Mouse (Mus musculus): ENCODE measurements around the gene Ripor2. TPM values are rescaled to one million over a fixed set of nuclear protein-coding genes. Genes with fewer than 3 reads are reported as not detected.

The Ripor2 gene
- total and polyA plus RNA-seq, 3 experiments: 4.7 to 8.2 (median 7.4) TPM

DNA sequence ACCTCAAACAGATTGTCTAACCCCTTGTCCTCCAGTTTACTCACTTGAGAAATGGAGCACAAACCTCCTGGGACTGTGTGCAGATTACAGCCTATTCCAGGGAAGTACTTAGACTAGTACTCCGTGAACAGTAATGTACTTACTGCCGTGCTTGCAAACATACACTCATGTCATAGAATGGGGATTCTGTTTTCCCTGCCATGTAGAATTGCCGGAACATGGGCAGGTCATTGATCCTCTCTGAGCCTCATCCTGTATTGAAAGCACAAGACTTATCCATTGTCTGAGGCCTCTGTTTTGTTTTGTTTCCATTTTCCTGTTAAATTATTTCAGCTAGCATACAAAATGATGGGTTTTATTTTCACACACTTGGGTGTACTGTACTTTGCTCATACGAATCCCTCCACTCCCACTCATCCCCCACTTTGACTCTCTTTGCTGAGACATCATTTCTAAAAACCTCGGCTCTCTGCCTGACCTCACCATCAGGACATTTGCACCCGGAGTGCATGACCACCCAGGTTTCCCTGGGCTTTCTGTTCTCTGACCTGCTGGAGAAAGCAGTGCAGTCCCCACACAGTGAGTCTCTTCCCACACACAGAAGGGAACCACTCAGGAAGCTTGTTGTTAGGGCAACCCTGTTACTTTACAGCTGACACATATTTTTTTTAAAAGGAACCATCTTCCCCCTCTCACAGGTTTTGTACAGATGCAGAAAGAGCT, 35.2 kb downstream of the Ripor2 start:
- intact Hi-C loops (cut with DNase I): loop anchor here (5.0 kb wide), 2 partner anchors 45 to 100 kb away; no protein-coding TSS in a partner anchor
- no peak for DNase-seq

DNA sequence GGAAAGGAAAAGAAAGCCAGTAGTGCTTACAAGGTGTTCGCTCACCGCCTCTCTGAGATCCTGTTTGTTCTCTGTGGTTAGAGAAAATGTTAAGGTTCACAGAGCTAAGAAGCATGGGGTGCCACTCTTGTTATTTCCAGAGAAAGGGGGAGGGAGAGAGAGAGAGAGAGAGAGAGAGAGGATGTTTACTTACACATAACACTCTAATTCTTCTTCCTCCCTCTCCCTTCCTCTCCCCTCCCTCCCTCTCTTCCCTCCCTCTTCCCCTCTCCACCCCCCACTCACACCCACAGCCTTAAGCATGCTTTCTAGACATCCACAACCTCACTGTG, 35.8 kb downstream of the Ripor2 start:
- Histone ChIP-seq H3K27ac (no peak overlapping the region), H3K4me3 (no peak overlapping the region), H3K9ac (ENCODE audit: low read depth, low read length) (no peak overlapping the region), H3K79me2 (replicated peaks; ENCODE audit: control insufficient read depth, insufficient read depth, low read length) (no peaks in the 10 kb centered on the region), H3K36me3 (ENCODE audit: control insufficient read depth, insufficient read depth, low read length) (no peaks in the 10 kb centered on the region; the same call in 1 of the 2 replicates), H3K27me3 (ENCODE audit: control insufficient read depth, insufficient read depth, low read length) (no peaks in the 10 kb centered on the region), H3K4me1 (ENCODE audit: control insufficient read depth, insufficient read depth, low read length) (peaks cover 6% of the 10 kb centered on the region)
- DNase-seq: no peak
- TF ChIP-seq EP300 (IDR thresholded peaks at IDR 0.05; ENCODE audit: insufficient read depth, low read depth, low read length) (no peak), POLR2A (IDR thresholded peaks at IDR 0.05; ENCODE audit: insufficient read depth, low read depth, low read length) (no peak), CTCF (IDR thresholded peaks at IDR 0.05) (no peak)
- intact Hi-C loops (cut with DNase I): loop anchor here (5.0 kb wide), 2 partner anchors 45 to 100 kb away; no protein-coding TSS in a partner anchor
- WGBS: 79% methylated on average over 2 of the region's 2 CpGs

More for the DNA sequence above, 35.2 kb downstream of the Ripor2 start:
- Histone ChIP-seq H3K27me3 (ENCODE audit: control insufficient read depth, insufficient read depth, low read length) (no peaks in the 10 kb centered on the region), H3K27ac (no peak overlapping the region), H3K79me2 (replicated peaks; ENCODE audit: control insufficient read depth, insufficient read depth, low read length) (no peaks in the 10 kb centered on the region), H3K36me3 (ENCODE audit: control insufficient read depth, insufficient read depth, low read length) (no peaks in the 10 kb centered on the region; the same call in 1 of the 2 replicates), H3K4me3 (no peak overlapping the region), H3K4me1 (ENCODE audit: control insufficient read depth, insufficient read depth, low read length) (peaks cover 6% of the 10 kb centered on the region), H3K9ac (ENCODE audit: low read depth, low read length) (no peak overlapping the region)
- 51% methylated on average over 6 of the region's 6 CpGs for WGBS
- TF ChIP-seq POLR2A (IDR thresholded peaks at IDR 0.05; ENCODE audit: insufficient read depth, low read depth, low read length) (no peak), EP300 (IDR thresholded peaks at IDR 0.05; ENCODE audit: insufficient read depth, low read depth, low read length) (no peak), CTCF (IDR thresholded peaks at IDR 0.05) (no peak)

DNA sequence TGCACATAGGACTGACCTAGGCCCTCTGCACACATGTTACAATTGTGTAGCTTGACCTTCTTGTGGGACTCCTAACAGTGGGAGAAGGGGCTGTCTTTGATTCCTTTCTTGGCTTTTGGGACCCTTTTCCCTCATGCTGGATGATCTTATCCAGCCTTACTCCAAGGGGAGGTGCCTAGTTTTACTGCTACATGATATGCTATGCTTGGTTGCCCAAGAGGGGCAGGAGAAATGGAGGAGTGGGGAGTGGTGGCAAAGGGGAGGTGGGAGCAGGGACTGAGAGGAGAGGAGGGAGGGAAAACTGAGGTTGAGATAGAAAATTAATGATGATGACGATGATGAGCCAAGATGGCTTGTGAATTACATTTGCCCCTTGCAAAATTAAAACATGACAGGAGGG, 37.7 kb downstream of the Ripor2 start:
- Histone ChIP-seq H3K4me1 (ENCODE audit: control insufficient read depth, insufficient read depth, low read length) (peaks cover 6% of the 10 kb centered on the region), H3K9ac (ENCODE audit: low read depth, low read length) (no peak overlapping the region), H3K27me3 (ENCODE audit: control insufficient read depth, insufficient read depth, low read length) (no peaks in the 10 kb centered on the region), H3K79me2 (replicated peaks; ENCODE audit: control insufficient read depth, insufficient read depth, low read length) (no peaks in the 10 kb centered on the region), H3K27ac (no peak overlapping the region), H3K4me3 (no peak overlapping the region), H3K36me3 (ENCODE audit: control insufficient read depth, insufficient read depth, low read length) (no peaks in the 10 kb centered on the region; the same call in 1 of the 2 replicates)
- DNase-seq: no peak
- intact Hi-C loops (cut with DNase I): loop anchor here (5.0 kb wide), 3 partner anchors 47 to 102 kb away; no protein-coding TSS in a partner anchor
- WGBS: 81% methylated on average over 1 of the region's 1 CpGs
- TF ChIP-seq CTCF (IDR thresholded peaks at IDR 0.05) (no peak), POLR2A (IDR thresholded peaks at IDR 0.05; ENCODE audit: insufficient read depth, low read depth, low read length) (no peak), EP300 (IDR thresholded peaks at IDR 0.05; ENCODE audit: insufficient read depth, low read depth, low read length) (no peak)

DNA sequence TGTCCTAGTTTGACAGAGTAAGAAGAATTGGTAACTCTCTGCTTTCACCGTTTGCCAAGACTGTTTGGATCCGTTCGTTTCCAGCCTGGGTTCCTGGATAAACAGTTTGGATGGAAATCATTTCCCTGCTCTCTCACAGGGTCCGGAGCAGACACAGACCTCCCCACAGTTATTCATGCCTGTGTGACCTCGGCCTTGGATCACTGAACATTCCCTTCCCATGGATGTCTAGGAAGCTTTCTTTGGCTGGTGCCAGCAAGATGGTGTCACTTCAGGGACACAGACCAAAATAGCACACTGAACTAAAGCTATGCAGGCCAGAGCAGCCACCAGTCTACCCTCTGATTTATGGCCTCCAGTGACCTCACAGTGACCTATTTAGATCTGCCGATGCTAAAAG, 38.5 kb downstream of the Ripor2 start:
- DNase-seq: peak; percentile 50 to 73
- Histone ChIP-seq H3K27ac (peak overlapping the region; percentile 62), H3K79me2 (replicated peaks; ENCODE audit: control insufficient read depth, insufficient read depth, low read length) (no peaks in the 10 kb centered on the region), H3K4me3 (no peak overlapping the region), H3K27me3 (ENCODE audit: control insufficient read depth, insufficient read depth, low read length) (no peaks in the 10 kb centered on the region), H3K9ac (ENCODE audit: low read depth, low read length) (no peak overlapping the region), H3K4me1 (ENCODE audit: control insufficient read depth, insufficient read depth, low read length) (peaks cover 6% of the 10 kb centered on the region), H3K36me3 (ENCODE audit: control insufficient read depth, insufficient read depth, low read length) (no peaks in the 10 kb centered on the region; the same call in 1 of the 2 replicates)
- peak; percentile 80 for TF ChIP-seq EP300 (IDR thresholded peaks at IDR 0.05; ENCODE audit: insufficient read depth, low read depth, low read length)
- TF ChIP-seq POLR2A (IDR thresholded peaks at IDR 0.05; ENCODE audit: insufficient read depth, low read depth, low read length): no peak
- no peak for TF ChIP-seq CTCF (IDR thresholded peaks at IDR 0.05)
- WGBS: 5% methylated on average over 6 of the region's 6 CpGs
- intact Hi-C loops (cut with DNase I): loop anchor here (5.0 kb wide), 1 partner anchor 67 kb away; no protein-coding TSS in a partner anchor

DNA sequence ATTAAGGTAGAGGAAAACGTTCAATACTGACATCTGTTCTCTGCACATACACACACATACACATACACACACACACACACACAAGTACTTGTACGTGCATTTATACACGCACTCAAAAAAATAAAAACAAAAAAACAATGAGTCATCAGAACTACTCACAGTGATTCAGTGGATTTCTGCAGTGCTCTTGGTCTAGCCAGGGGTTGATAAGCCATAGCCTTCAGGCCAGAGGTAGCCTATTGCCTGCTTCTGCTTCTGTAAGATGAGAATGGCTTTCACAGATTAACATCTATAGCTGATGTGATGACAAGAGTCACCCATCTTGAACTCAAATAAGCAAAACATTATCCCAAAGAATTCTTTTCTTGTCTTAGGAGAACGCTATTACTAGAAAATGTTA, 41.6 kb downstream of the Ripor2 start:
- Histone ChIP-seq H3K4me3 (no peak overlapping the region), H3K4me1 (ENCODE audit: control insufficient read depth, insufficient read depth, low read length) (peaks cover 6% of the 10 kb centered on the region), H3K27ac (no peak overlapping the region), H3K36me3 (ENCODE audit: control insufficient read depth, insufficient read depth, low read length) (no peaks in the 10 kb centered on the region; the same call in 1 of the 2 replicates), H3K27me3 (ENCODE audit: control insufficient read depth, insufficient read depth, low read length) (no peaks in the 10 kb centered on the region), H3K79me2 (replicated peaks; ENCODE audit: control insufficient read depth, insufficient read depth, low read length) (no peaks in the 10 kb centered on the region), H3K9ac (ENCODE audit: low read depth, low read length) (no peak overlapping the region)
- intact Hi-C loops (cut with DNase I): loop anchor here (5.0 kb wide), 1 partner anchor 64 kb away; no protein-coding TSS in a partner anchor
- no peak for TF ChIP-seq EP300 (IDR thresholded peaks at IDR 0.05; ENCODE audit: insufficient read depth, low read depth, low read length)
- no peak for TF ChIP-seq POLR2A (IDR thresholded peaks at IDR 0.05; ENCODE audit: insufficient read depth, low read depth, low read length)
- TF ChIP-seq CTCF (IDR thresholded peaks at IDR 0.05): no peak
- no peak for DNase-seq
- 89% methylated on average over 4 of the region's 4 CpGs for WGBS

DNA sequence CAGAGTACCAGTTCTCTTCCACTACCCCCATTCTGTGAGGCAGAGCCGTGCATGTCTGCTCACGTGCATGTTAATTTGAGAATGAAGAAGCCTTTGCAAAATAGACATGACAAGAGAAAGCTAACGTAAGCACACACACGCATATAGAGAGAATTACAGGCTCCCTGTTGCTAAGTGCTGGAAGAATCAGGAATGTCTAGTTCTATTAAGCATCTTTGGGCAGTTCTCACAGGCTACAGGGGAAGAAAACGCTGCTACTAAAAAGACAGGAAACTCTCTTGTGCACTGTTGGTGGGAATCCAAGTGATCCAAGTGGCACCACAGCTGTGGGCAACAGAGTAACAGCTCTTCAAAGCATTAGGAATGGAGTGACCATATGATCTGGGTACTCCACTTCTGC, 43.1 kb downstream of the Ripor2 start:
- intact Hi-C loops (cut with DNase I): no loop called here
- 83% methylated on average over 5 of the region's 5 CpGs for WGBS
- Histone ChIP-seq H3K27me3 (ENCODE audit: control insufficient read depth, insufficient read depth, low read length) (no peaks in the 10 kb centered on the region), H3K4me3 (no peak overlapping the region), H3K36me3 (ENCODE audit: control insufficient read depth, insufficient read depth, low read length) (no peaks in the 10 kb centered on the region; the same call in 1 of the 2 replicates), H3K79me2 (replicated peaks; ENCODE audit: control insufficient read depth, insufficient read depth, low read length) (no peaks in the 10 kb centered on the region), H3K9ac (ENCODE audit: low read depth, low read length) (no peak overlapping the region), H3K4me1 (ENCODE audit: control insufficient read depth, insufficient read depth, low read length) (peaks cover 9% of the 10 kb centered on the region), H3K27ac (no peak overlapping the region)
- TF ChIP-seq CTCF (IDR thresholded peaks at IDR 0.05): no peak
- TF ChIP-seq EP300 (IDR thresholded peaks at IDR 0.05; ENCODE audit: insufficient read depth, low read depth, low read length): no peak
- no peak for TF ChIP-seq POLR2A (IDR thresholded peaks at IDR 0.05; ENCODE audit: insufficient read depth, low read depth, low read length)
- no peak for DNase-seq

Measured in heart, adult 2 months (tissue).